Mouse (Mus musculus): ENCODE measurements around the gene Cox7a1.

Cox7a1 gene

GRCm38 (mm10) chr7:30222205-30222604 lies 38.3 kb downstream of the Cox7a1 start:
- ChIA-PET POLR2A (interaction anchor here in 2 of 4 experiments (0.6 to 2.0 kb wide), 5 partner anchors 9 to 193 kb away, joined by 3 to 7 read pairs (median 3); partner anchors contain the start of genes Capns1 (in 1 of the 2), Polr2i (in 1 of the 2), Tbcb (in 1 of the 2) and Wdr62 (in 1 of the 2)), CTCF (interaction anchor here in 1 of 4 experiments (0.9 kb wide), 1 partner anchor 24 kb away, joined by 3 read pairs; the partner anchor contains the start of gene Capns1)

- POLR2A ChIA-PET, result interaction anchor here in 2 of 4 experiments (1.5 to 1.9 kb wide), 2 partner anchors 30 to 56 kb away, joined by 5 read pairs; partner anchors contain the start of genes Thap8 (in 1 of the 2) and Wdr62 (in 1 of the 2)
- CTCF ChIA-PET, result no interaction called here
Measured at GRCm38 (mm10) chr7:30224206-30224605, 40.3 kb downstream of the Cox7a1 start.

GRCm38 (mm10) chr7:30231328-30231668 lies 47.4 kb downstream of the Cox7a1 start:
- ChIA-PET POLR2A (interaction anchor here (0.5 to 6.2 kb wide), 41 partner anchors 8 to 395 kb away, joined by 3 to 73 read pairs (median 4); partner anchors contain the start of genes Thap8 (in 3 of the 4), Wdr62 (in 3 of the 4), Alkbh6 (in 1 of the 4) and Capns1 (in 1 of the 4)), CTCF (interaction anchor here in 3 of 4 experiments (0.7 to 2.7 kb wide), 11 partner anchors 11 to 101 kb away, joined by 3 to 10 read pairs (median 6); partner anchors contain the start of genes Capns1 (in 1 of the 3) and Wdr62 (in 1 of the 3))

- POLR2A ChIA-PET, result interaction anchor here (0.5 to 6.2 kb wide), 50 partner anchors 8 to 394 kb away, joined by 3 to 73 read pairs (median 4); partner anchors contain the start of genes Thap8 (in 3 of the 4), Wdr62 (in 3 of the 4), Alkbh6 (in 1 of the 4) and Capns1 (in 1 of the 4)
Measured at GRCm38 (mm10) chr7:30231669-30232454, 47.9 kb downstream of the Cox7a1 start, which contains the start of the genes Polr2i and Tbcb. Gene Polr2i (plus strand): TSS chr7:30231948. Gene Tbcb (minus strand): TSS chr7:30232272.

GRCm38 (mm10) chr7:30232631-30233148 lies 48.7 kb downstream of the Cox7a1 start:
- CTCF ChIA-PET, result interaction anchor here (0.6 to 2.7 kb wide), 19 partner anchors 13 to 220 kb away, joined by 3 to 11 read pairs (median 4); partner anchors contain the start of genes Capns1 (in 1 of the 4), Thap8 (in 1 of the 4) and Wdr62 (in 1 of the 4)
- POLR2A ChIA-PET, result interaction anchor here in 3 of 4 experiments (0.8 to 6.2 kb wide), 30 partner anchors 8 to 307 kb away, joined by 3 to 73 read pairs (median 4); partner anchors contain the start of genes Thap8 (in 3 of the 3), Wdr62 (in 3 of the 3), Cox7a1 (in 1 of the 3) and E130208F15Rik (in 1 of the 3)

More at GRCm38 (mm10) chr7:30231669-30232454, 47.9 kb downstream of the Cox7a1 start, which contains the start of the genes Polr2i and Tbcb:
- CTCF ChIA-PET, result interaction anchor here in 3 of 4 experiments (0.7 to 2.7 kb wide), 14 partner anchors 11 to 219 kb away, joined by 3 to 10 read pairs (median 6); partner anchors contain the start of genes Capns1 (in 1 of the 3) and Wdr62 (in 1 of the 3)

- ChIA-PET POLR2A (interaction anchor here (0.5 to 6.2 kb wide), 24 partner anchors 9 to 724 kb away, joined by 3 to 73 read pairs (median 4); partner anchors contain the start of genes Thap8 (in 2 of the 4), Wdr62 (in 2 of the 4), Cox7a1 (in 1 of the 4) and E130208F15Rik (in 1 of the 4)), CTCF (interaction anchor here (0.5 to 2.7 kb wide), 22 partner anchors 14 to 1201 kb away, joined by 3 to 11 read pairs (median 4); partner anchors contain the start of genes Capns1 (in 1 of the 4), Thap8 (in 1 of the 4) and Wdr62 (in 1 of the 4))
Measured at GRCm38 (mm10) chr7:30233387-30233786, 49.4 kb downstream of the Cox7a1 start.

GRCm38 (mm10) chr7:30234276-30234858 lies 50.4 kb downstream of the Cox7a1 start:
- ChIA-PET CTCF (interaction anchor here in 2 of 4 experiments (1.1 to 1.5 kb wide), 3 partner anchors 18 to 65 kb away, joined by 3 to 8 read pairs (median 4); no protein-coding TSS in a partner anchor), POLR2A (interaction anchor here (0.7 to 6.2 kb wide), 13 partner anchors 8 to 140 kb away, joined by 3 to 73 read pairs (median 3); partner anchors contain the start of genes Thap8 (in 2 of the 4), Wdr62 (in 2 of the 4) and Zfp260 (in 1 of the 4))

- CTCF ChIA-PET, result interaction anchor here in 2 of 4 experiments (0.6 to 1.5 kb wide), 3 partner anchors 25 to 434 kb away, joined by 3 to 4 read pairs (median 3); no protein-coding TSS in a partner anchor
- POLR2A ChIA-PET, result interaction anchor here in 3 of 4 experiments (0.5 to 6.2 kb wide), 10 partner anchors 7 to 329 kb away, joined by 3 to 73 read pairs (median 6); partner anchors contain the start of genes Thap8 (in 2 of the 3), Wdr62 (in 2 of the 3) and Zfp260 (in 1 of the 3)
Measured at GRCm38 (mm10) chr7:30235091-30235490, 51.1 kb downstream of the Cox7a1 start.

- CTCF ChIA-PET, result interaction anchor here in 1 of 4 experiments (0.6 to 1.5 kb wide), 2 partner anchors 24 to 64 kb away, joined by 3 to 4 read pairs; no protein-coding TSS in a partner anchor
- POLR2A ChIA-PET, result interaction anchor here in 3 of 4 experiments (0.5 to 6.2 kb wide), 10 partner anchors 9 to 330 kb away, joined by 3 to 73 read pairs (median 4); partner anchors contain the start of genes Thap8 (in 2 of the 3), Wdr62 (in 2 of the 3) and Zfp260 (in 1 of the 3)
Measured at GRCm38 (mm10) chr7:30235625-30236024, 51.7 kb downstream of the Cox7a1 start, which contains the start of gene Ovol3. Gene Ovol3 (minus strand): TSS chr7:30235725.

All from embryonic stem cell, embryonic (primary cell).